Mouse (Mus musculus) heart, embryonic 14.5 days (tissue): Measurements from ENCODE around the gene Fam228a. TPM values are rescaled to one million over a fixed set of nuclear protein-coding genes. Genes with fewer than 3 reads are reported as not detected.
"Not testable (repeated sequence)": the region's sequence is repeated elsewhere in the genome, so short reads cannot be mapped to it uniquely, and the experiment has no call there.

Source experiments
- ATAC-seq: fragments of 200-750 bp; cut with Nextera tagmentation; 2 replicates; pipeline ENCODE4 v1.8.0; 2017; ENCODE audit warnings: low read depth, moderate TSS enrichment; ENCODE audit not compliant: insufficient number of reproducible peaks, insufficient read depth, low FRiP score
- H3K27ac ChIP-seq, 2 experiments: fragments of 200-500 bp in 1 of 2; fragments of 300-500 bp in 1 of 2; sonication (generic) in 1 of 2; replicated peaks in 1 of 2; 2 replicates each; pipeline ENCODE4 v1.5.1; 2012 to 2014; ENCODE audit warnings: low read depth in 2 of 2, low read length in 2 of 2, control low read depth in 1 of 2, mild to moderate bottlenecking in 1 of 2, mixed read lengths in 1 of 2; ENCODE audit not compliant: control insufficient read depth in 1 of 2, insufficient read depth in 1 of 2
- H3K27me3 ChIP-seq: fragments of 300-500 bp; sonication (generic); 2 replicates; pipeline ENCODE4 v1.6.1; 2014; ENCODE audit warnings: mild to moderate bottlenecking, low read length, control low read depth; ENCODE audit not compliant: control insufficient read depth, insufficient read depth
- H3K36me3 ChIP-seq: fragments of 300-500 bp; sonication (generic); 2 replicates; pipeline ENCODE4 v1.6.1; 2014; ENCODE audit warnings: mild to moderate bottlenecking, control low read depth, low read length, mixed read lengths; ENCODE audit not compliant: control insufficient read depth, insufficient read depth
- H3K4me1 ChIP-seq, 2 experiments: fragments of 200-500 bp in 1 of 2; fragments of 300-500 bp in 1 of 2; sonication (generic) in 1 of 2; 2 replicates each; pipeline ENCODE4 v1.6.1; 2012 to 2014; ENCODE audit warnings: low read length in 2 of 2, control low read depth in 1 of 2, mixed read lengths in 1 of 2; ENCODE audit not compliant: control insufficient read depth in 2 of 2, insufficient read depth in 2 of 2
- H3K4me2 ChIP-seq: fragments of 300-500 bp; sonication (generic); 2 replicates; pipeline ENCODE4 v1.6.1; 2014; ENCODE audit warnings: mild to moderate bottlenecking, low read length
- H3K4me3 ChIP-seq, 2 experiments: fragments of 200-500 bp in 1 of 2; fragments of 300-500 bp in 1 of 2; sonication (generic) in 1 of 2; 2 replicates each; pipeline ENCODE4 v1.5.1; 2012 to 2014; ENCODE audit warnings: low read length in 2 of 2, mild to moderate bottlenecking in 2 of 2, control low read depth in 1 of 2, low read depth in 1 of 2, moderate library complexity in 1 of 2; ENCODE audit not compliant: control insufficient read depth in 1 of 2, insufficient read depth in 1 of 2
- H3K9ac ChIP-seq: fragments of 300-500 bp; sonication (generic); 2 replicates; pipeline ENCODE4 v1.6.1; 2014; ENCODE audit warnings: mild to moderate bottlenecking, low read length
- H3K9me3 ChIP-seq: fragments of 300-500 bp; sonication (generic); 2 replicates; pipeline ENCODE4 v1.6.1; 2016; ENCODE audit warnings: low read length, control low read depth; ENCODE audit not compliant: control insufficient read depth
- WGBS: fragments of 180-500 bp; shearing (Covaris S2); extraction: QIAGEN DNeasy Blood & Tissue Kit; methylation state at CpG from one replicate; pipeline ENCODE4 v1.1.7; 2014; 5-methylcytosine and 5-hydroxymethylcytosine counted together
- polyA plus RNA-seq: library from polyadenylated mRNA; unstranded; fragments of >200 nt; fragmentation: Nextera tagmentation; extraction: Ambion mirVana; gene quantifications from 2 replicates; pipeline ENCODE4 v1.2.1, GENCODE M21; 2014

Gene Fam228a
- polyA plus RNA-seq, 1 experiment from 2014 or later: 0.39 TPM

DNA sequence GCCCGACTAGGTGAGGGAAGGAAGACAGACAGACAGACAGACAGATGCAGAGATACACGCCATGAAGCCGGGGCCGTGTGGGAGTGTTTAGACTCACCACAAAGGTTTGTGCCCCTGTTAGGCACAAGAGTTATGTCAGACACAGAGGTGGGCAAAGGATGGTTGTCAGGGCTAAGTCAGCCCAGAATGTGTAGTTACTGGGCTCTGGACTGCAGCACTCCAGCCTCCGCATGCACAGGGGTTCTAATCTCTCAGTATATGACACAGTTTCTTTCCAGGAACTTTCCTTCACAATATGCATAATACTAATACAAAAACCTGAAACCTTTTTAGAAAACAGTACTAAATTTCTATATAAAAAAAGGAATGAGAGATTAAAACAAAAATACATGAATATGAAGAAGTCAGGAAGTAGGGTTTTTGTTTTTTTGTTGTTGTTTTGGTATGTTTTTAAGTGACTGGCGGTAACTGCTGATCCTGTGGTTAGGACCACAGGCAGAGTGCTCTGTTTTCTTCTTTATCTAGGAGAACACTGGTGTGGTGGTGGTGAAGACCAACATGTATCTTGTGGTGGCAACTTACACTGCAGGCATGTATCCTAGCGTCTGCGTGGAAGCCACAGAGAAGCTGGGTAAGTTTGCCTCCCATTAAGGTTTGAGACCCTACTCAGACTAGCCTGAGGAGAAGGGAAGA, 36.8 kb upstream of the Fam228a start:
- no peak overlapping the region for H3K4me2 ChIP-seq
- no peak overlapping the region for H3K4me3 ChIP-seq
- H3K27me3 ChIP-seq: no peaks in the 10 kb centered on the region
- H3K9ac ChIP-seq: no peak overlapping the region
- no peaks in the 10 kb centered on the region for H3K4me1 ChIP-seq
- H3K36me3 ChIP-seq: no peaks in the 10 kb centered on the region
- WGBS: 85% methylated on average over 8 of the region's 8 CpGs
- no peak overlapping the region for H3K27ac ChIP-seq
- ATAC-seq: no peak
- H3K9me3 ChIP-seq: no peaks in the 10 kb centered on the region

DNA sequence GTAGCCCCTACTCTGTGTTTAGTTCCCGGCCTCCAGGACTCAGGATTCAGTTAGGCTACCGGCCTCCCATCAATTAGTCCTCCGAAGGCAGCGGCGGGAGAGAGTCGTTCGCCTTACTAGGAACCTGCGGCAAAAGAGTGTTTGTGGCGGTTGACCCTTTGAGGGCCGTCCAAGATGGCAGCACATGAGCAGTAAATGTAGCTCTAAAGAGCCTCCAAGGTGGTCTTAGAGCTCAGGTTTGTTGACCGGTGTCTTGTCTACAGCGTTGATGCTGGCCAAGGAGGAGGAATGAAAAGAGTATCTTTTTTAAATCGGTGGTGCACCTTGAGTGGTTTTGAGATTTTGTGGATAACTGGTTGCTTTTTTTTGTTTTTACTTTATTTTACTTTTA, 31.1 kb upstream of the Fam228a start:
- 21% methylated on average over 13 of the region's 13 CpGs for WGBS
- ATAC-seq: peak; percentile 28; the same call in 1 of the 2 replicates
- 0 out of 4 replicates have a peak, but pooled peaks cover 2% of the 10 kb centered on the region in 2 experiments for H3K4me1 ChIP-seq
- peak overlapping the region; percentile 54 to 85 for H3K4me3 ChIP-seq
- H3K36me3 ChIP-seq: no peaks in the 10 kb centered on the region
- peak overlapping the region; percentile 66 for H3K4me2 ChIP-seq
- no peaks in the 10 kb centered on the region for H3K9me3 ChIP-seq
- peak overlapping the region; percentile 83 for H3K9ac ChIP-seq
- peak overlapping the region in 1 of 2 experiments; percentile 73; a peak in 3 of 4 replicates for H3K27ac ChIP-seq
- H3K27me3 ChIP-seq: no peaks in the 10 kb centered on the region

DNA sequence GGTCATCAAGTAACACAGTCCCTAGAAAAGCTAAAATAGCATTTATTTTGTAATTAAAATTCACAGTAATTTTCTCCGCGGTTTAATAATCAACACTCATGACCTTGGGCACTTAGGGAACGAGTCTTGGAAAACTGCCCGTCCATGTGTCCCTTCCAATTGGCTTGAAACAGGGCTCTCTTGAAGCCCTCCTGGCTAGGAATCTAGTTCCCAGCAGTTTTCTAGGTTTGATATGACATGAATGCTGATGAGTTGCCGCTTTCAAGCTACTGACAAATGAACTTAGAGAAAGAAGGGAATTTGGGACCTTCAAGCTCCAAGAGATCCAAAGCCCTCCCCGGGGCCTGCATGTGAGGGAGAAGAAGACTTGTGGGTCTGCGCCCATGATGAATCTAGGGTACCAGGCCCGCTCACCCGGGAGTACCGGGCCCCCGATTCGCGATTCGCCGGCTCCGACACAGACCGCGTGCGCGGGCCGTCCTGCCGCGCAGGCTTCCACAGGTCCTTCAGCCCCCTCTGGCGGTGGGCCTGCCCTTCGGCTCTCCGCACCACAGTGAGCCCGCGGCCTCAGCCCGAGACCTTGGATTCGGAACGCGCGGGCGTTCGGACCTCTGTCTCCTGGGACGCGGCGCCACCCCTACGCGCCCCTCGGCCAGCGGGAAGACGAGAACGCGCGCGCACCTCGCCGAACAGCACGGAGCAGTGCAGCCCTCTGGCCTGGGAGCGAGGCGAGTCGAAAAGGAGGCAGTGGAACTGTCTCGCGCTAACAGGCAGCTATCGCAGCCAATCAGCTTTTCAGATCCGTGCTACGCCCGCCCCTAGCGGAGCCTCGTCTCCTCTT, 30.5 kb upstream of the Fam228a start, which contains the start of the genes Pfn4 and Fam228b:
Gene Pfn4 (plus strand): TSS at position 531 of the 841 bp plus-strand sequence.
Gene Fam228b (minus strand): TSS at position 776 of the 841 bp plus-strand sequence.
- Histone ChIP-seq H3K27me3 (no peaks in the 10 kb centered on the region), H3K9me3 (no peaks in the 10 kb centered on the region), H3K4me2 (peak within 1 kb of the TSS; percentile 66), H3K9ac (peak within 1 kb of the TSS; percentile 83), H3K4me3 (peak within 1 kb of the TSS; percentile 54 to 85), H3K36me3 (no peaks in the 10 kb centered on the region), H3K27ac (peak within 1 kb of the TSS; percentile 73 to 87), H3K4me1 (0 out of 4 replicates have a peak, but pooled peaks cover 2% of the 10 kb centered on the region in 2 experiments)
- WGBS: 3% methylated on average over 61 of the region's 61 CpGs
- ATAC-seq: peak; percentile 97

DNA sequence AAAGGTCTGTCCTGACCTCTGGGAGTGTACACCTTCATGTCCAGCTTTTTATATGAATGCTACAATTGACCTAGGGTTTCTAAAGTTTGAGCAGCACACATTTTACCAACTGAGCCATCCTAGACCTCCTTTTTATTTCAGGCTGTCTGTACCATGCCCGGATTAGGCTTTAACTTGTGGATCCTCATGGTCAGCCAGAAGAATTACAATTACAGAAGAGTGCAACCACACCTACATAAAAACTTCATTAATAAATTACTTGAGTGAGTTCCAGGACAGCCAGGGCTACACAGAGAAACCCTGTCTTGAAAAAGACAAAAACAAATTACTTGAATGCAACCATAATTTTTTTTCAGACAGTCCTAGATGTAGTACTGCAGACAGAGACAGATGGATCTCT, 18.8 kb upstream of the Fam228a start:
- Histone ChIP-seq H3K4me1 (no peaks in the 10 kb centered on the region), H3K4me2 (no peak overlapping the region), H3K36me3 (no peaks in the 10 kb centered on the region), H3K27me3 (no peaks in the 10 kb centered on the region), H3K4me3 (no peak overlapping the region), H3K9me3 (no peaks in the 10 kb centered on the region), H3K27ac (no peak overlapping the region), H3K9ac (no peak overlapping the region)
- WGBS: 77% methylated on average over 1 of the region's 1 CpGs
- ATAC-seq: no peak

- H3K4me2 ChIP-seq, H3K4me3 ChIP-seq, H3K36me3 ChIP-seq, H3K27me3 ChIP-seq, H3K27ac ChIP-seq, ATAC-seq, H3K4me1 ChIP-seq, H3K9me3 ChIP-seq, H3K9ac ChIP-seq: not testable (repeated sequence)
- 85% methylated on average over 4 of the region's 4 CpGs for WGBS
Measured at GRCm38 (mm10) chr12:4754451-4754850, 16.2 kb upstream of the Fam228a start.

DNA sequence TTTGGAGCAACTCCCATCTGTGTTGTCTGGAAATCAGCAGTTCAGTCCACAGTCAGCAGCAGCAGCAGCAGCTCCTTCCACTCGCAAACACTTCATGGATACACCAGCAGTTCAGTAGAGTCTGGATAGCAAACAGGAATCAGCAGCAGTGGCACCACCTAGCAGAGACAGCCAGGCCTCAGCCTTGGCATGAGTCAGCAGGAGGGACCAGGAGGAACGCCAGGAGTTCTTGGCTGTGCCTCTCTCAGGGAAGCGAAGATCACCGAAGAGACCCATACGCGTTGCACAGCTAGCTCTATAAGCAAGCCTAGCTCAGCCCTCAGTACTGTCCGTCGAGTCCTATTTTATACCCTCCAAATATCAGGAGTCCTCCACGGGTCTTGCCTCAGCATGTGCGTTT, 6.3 kb upstream of the Fam228a start:
- 84% methylated on average over 10 of the region's 10 CpGs for WGBS
- Histone ChIP-seq H3K27me3 (no peaks in the 10 kb centered on the region), H3K4me3 (no peak overlapping the region), H3K36me3 (no peaks in the 10 kb centered on the region), H3K4me1 (no peaks in the 10 kb centered on the region), H3K9me3 (no peaks in the 10 kb centered on the region), H3K27ac (no peak overlapping the region), H3K4me2 (no peak overlapping the region), H3K9ac (no peak overlapping the region)
- ATAC-seq: no peak

GRCm38 (mm10) chr12:4742183-4742582, 4.0 kb upstream of the Fam228a start:
- Histone ChIP-seq H3K27me3 (no peaks in the 10 kb centered on the region), H3K9me3 (no peaks in the 10 kb centered on the region), H3K27ac (no peak overlapping the region), H3K4me1 (no peaks in the 10 kb centered on the region), H3K9ac (no peak overlapping the region), H3K4me2 (no peak overlapping the region), H3K4me3 (no peak overlapping the region), H3K36me3 (no peaks in the 10 kb centered on the region)
- no peak for ATAC-seq
- 76% methylated on average over 3 of the region's 3 CpGs for WGBS
